Mouse (Mus musculus) adrenal gland, adult 8-10 months (tissue): ENCODE measurements around the gene Olfm1. TPM values are rescaled to one million over a fixed set of nuclear protein-coding genes. Genes with fewer than 3 reads are reported as not detected.

Source experiments
- total RNA-seq, 4 experiments: library from RNA; stranded (reverse); gene quantifications; 2 replicates each; pipeline ENCODE4 v1.2.4; 2022

Gene Olfm1
- total RNA-seq, 4 experiments from 2014 or later = 42.9 to 56.6 (median 48.5) TPM

Other genes with a start within 250 kb of the Olfm1 start
- not detected for gene Fcnb, start 108.1 kb upstream of the Olfm1 start, total RNA-seq